Mouse (Mus musculus): ENCODE measurements around the gene Akna.

GRCm38 (mm10) chr4:63388029-63388428, 15.1 kb downstream of the Akna start:
- TF ChIP-seq CTCF (conservative IDR thresholded peaks at IDR 0.05 in 1 of 2, IDR thresholded peaks at IDR 0.05 in 1 of 2; ENCODE audit: low read depth in 2 of 2, low read length in 2 of 2) (no peak), GABPA (IDR thresholded peaks at IDR 0.05; ENCODE audit: insufficient replicate concordance, low read depth, low read length) (no peak), POLR2A (IDR thresholded peaks at IDR 0.05; ENCODE audit: low read depth, low read length) (no peak), POLR2AphosphoS2 (IDR thresholded peaks at IDR 0.05; ENCODE audit: low read depth, low read length) (no peak), PAX5 (IDR thresholded peaks at IDR 0.05; ENCODE audit: low read length) (no peak), ZC3H11A (IDR thresholded peaks at IDR 0.05; ENCODE audit: low read depth, low read length) (no peak), ZKSCAN1 (IDR thresholded peaks at IDR 0.05; ENCODE audit: borderline replicate concordance, low read depth, low read length) (no peak), JUN (IDR thresholded peaks at IDR 0.05; ENCODE audit: insufficient read depth, low read depth, low read length) (no peak), NELFE (IDR thresholded peaks at IDR 0.05; ENCODE audit: low read depth, low read length) (no peak), EP300 (IDR thresholded peaks at IDR 0.05; ENCODE audit: low read length) (no peak), MXI1 (IDR thresholded peaks at IDR 0.05; ENCODE audit: low read depth, low read length) (no peak; the same call in 1 of the 2 replicates), USF2 (conservative IDR thresholded peaks at IDR 0.05; ENCODE audit: low read depth, low read length) (no peak), CHD2 (IDR thresholded peaks at IDR 0.05; ENCODE audit: low read length) (no peak), NRF1 (IDR thresholded peaks at IDR 0.05; ENCODE audit: low read depth, low read length) (no peak)

Data from CH12.LX (cell line).